Mouse (Mus musculus) bone marrow, adult 2 months (tissue): ENCODE data around the gene Bcl2l12. TPM values are rescaled to one million over a fixed set of nuclear protein-coding genes. Genes with fewer than 3 reads are reported as not detected.
A peak's percentile ranks its signal among the peaks of the same experiment; 100 is the strongest.

ENCODE experiments used
- H3K27ac ChIP-seq: fragments of 200-500 bp; 2 replicates; pipeline ENCODE4 v1.5.1; 2012; ENCODE audit warnings: low read depth, mild to moderate bottlenecking, control low read depth, inconsistent platforms, low read length; ENCODE audit not compliant: control insufficient read depth, poor library complexity, insufficient read depth
- H3K4me1 ChIP-seq: fragments of 200-500 bp; 2 replicates; pipeline ENCODE4 v1.6.1; 2011; ENCODE audit warnings: low read length; ENCODE audit not compliant: control insufficient read depth, insufficient read depth
- H3K4me3 ChIP-seq: fragments of 200-500 bp; replicated peaks from 2 replicates; pipeline ENCODE3; 2011; ENCODE audit warnings: mild to moderate bottlenecking, low read depth, low read length, control low read depth; ENCODE audit not compliant: control insufficient read depth
- CTCF ChIP-seq: fragments of 200-500 bp; IDR thresholded peaks from 2 replicates; pipeline ENCODE4 v1.5.1; 2011; ENCODE audit warnings: low read length, control low read depth; ENCODE audit not compliant: control insufficient read depth, insufficient read depth
- POLR2A ChIP-seq: fragments of 200-500 bp; IDR thresholded peaks from 2 replicates; pipeline ENCODE4 v1.6.1; 2011; ENCODE audit warnings: low read depth, mild to moderate bottlenecking, control low read depth, low read length, borderline replicate concordance; ENCODE audit not compliant: control insufficient read depth
- WGBS: fragments of 180-500 bp; shearing (Covaris S2); methylation state at CpG from one replicate; pipeline ENCODE4 v1.1.7; 2018; 5-methylcytosine and 5-hydroxymethylcytosine counted together
- polyA plus RNA-seq: library from polyadenylated mRNA; stranded (reverse); fragments of >200 nt; gene quantifications from 2 replicates; pipeline ENCODE4 v1.2.4, GENCODE M21; 2011; ENCODE audit warnings: low replicate concordance; ENCODE audit not compliant: missing spikeins, insufficient read depth, insufficient read length

Gene Bcl2l12
- polyA plus RNA-seq, 1 experiment, result 40.8 TPM

GRCm38 (mm10) chr7:44996672-44997071 lies 1.8 kb downstream of the Bcl2l12 start:
- TF ChIP-seq POLR2A, result no peak
- no peak for TF ChIP-seq CTCF
- peak overlapping the region; percentile 83 for H3K4me3 ChIP-seq
- WGBS, result 11% methylated on average over 10 of the region's 10 CpGs
- peaks cover 4% of the 10 kb centered on the region; the same call in 1 of the 2 replicates for H3K4me1 ChIP-seq
- peak overlapping the region; percentile 3; the same call in 1 of the 2 replicates for H3K27ac ChIP-seq

DNA sequence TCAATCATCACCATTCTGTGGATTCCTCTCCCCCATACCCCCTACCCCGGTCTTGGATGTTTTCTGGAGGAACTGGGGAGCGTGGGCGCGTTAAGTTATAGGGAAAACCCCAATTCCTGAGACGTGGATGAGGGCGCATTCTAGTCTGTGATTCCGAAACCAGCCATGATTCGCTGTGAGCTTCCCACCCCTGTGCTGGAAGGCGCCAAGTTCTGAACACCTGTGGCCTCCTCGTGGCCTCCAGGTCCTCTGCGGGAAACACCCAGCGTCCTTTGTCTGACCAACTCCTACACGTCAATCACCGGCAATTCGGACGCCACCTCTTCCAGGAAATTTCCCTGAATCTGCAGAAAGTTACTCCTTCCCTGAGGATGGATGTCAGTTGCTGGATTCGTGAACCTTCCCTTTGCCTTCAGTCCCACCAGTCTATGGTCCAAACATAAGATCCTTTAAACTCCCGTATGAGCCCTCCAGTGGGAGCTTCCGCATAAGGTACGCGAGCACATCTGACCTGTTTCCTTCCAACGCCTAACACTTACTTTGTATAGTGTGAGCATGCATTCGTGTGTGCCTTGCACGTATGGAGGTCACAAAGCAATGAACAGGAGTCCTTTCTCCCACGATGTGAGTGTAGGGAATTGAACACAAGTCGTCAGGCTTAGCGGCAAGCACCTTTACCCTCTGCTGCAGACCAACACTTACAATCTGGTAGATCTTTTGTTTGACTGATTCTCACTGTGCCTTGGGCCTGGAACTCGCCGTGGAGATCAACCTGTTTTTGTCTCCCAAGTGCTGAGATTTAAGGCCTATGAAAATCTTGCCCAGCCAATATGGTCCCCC lies 11.4 kb downstream of the Bcl2l12 start:
- no peak for TF ChIP-seq CTCF
- TF ChIP-seq POLR2A, result peak; percentile 46; the same call in 1 of the 2 replicates
- Histone ChIP-seq H3K4me1 (peaks cover 1% of the 10 kb centered on the region; the same call in 1 of the 2 replicates), H3K4me3 (peak overlapping the region; percentile 84), H3K27ac (peak overlapping the region; percentile 49)
- under 1% methylated on average over 29 of the region's 29 CpGs for WGBS

DNA sequence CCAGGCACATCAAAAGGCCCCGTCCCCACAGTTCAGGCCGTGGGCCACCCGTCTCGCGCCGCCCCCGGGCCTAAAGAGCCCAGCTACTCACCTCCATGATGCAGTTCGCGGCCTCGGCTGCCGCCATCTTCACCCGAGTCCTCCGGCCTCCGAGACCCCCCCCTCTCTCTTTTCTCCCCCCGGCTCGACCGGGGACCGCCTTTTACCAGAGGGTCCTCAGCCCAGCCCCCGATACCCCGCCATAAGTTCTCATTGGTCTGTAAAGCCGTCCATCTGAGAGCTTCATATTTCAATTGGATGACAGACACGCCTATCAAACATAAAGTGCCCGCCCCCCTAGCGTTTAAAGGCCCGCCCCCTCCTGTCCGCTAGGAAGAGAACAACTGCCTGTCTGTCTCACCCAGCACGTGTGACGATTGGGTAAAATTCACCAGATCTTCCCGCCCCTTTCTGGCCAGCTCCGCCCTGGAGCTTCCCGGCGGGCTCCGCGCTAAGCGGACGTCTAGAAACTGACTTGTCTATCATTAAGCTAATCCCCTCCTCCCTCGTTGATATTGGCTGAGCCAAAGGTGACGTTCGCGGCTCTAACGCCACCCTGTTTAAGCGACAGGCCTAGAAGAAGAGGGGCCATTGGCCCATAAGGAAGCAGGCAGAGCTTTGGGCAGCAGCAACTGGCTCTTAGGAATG lies 12.2 kb downstream of the Bcl2l12 start, which contains the start of gene Prmt1:
Gene Prmt1 (minus strand): TSS at position 377 of the 687 bp plus-strand sequence.
- peak within 1 kb of the TSS; percentile 95 for H3K4me3 ChIP-seq
- TF ChIP-seq CTCF (no peak), POLR2A (no peak; the same call in 1 of the 2 replicates)
- WGBS, result under 1% methylated on average over 42 of the region's 42 CpGs
- peak within 1 kb of the TSS; percentile 82 for H3K27ac ChIP-seq
- H3K4me1 ChIP-seq, result peaks cover 1% of the 10 kb centered on the region; the same call in 1 of the 2 replicates

DNA sequence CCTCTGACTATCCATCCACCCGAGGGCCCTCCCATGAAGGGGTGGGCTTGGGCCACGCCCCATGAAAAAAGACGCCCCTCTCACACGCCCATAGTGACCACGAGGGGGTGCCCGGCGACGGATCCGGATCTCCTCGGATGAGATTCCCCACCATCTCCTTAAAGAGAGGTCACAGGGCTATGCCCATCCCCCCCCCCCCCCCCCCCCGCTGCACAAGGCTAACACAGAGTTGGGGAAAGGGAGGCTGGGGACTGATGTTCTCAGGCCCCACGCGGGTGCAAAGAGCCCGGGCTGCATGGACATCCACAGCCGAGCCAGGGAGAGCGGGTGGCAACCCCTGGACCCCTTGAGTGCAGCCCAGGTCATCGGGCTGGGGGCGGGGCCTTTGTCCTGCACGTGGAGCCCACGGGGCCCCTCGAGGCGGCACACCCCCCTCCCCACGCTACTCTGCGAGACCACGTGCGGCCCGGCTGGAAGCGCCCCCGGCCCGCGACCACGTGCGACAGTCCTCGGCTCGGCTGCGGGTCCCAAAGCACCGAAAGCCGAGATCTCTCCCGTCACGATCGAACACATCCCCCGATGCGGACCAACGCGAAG lies 12.8 kb downstream of the Bcl2l12 start:
- TF ChIP-seq CTCF, result no peak; the same call in 1 of the 2 replicates
- TF ChIP-seq POLR2A, result 0 out of 2 replicates have a peak, but pooled peaks have one; percentile 46
- H3K4me3 ChIP-seq, result peak overlapping the region; percentile 95
- peaks cover 1% of the 10 kb centered on the region; the same call in 1 of the 2 replicates for H3K4me1 ChIP-seq
- WGBS, result 1% methylated on average over 44 of the region's 45 CpGs
- peak overlapping the region; percentile 82 for H3K27ac ChIP-seq

DNA sequence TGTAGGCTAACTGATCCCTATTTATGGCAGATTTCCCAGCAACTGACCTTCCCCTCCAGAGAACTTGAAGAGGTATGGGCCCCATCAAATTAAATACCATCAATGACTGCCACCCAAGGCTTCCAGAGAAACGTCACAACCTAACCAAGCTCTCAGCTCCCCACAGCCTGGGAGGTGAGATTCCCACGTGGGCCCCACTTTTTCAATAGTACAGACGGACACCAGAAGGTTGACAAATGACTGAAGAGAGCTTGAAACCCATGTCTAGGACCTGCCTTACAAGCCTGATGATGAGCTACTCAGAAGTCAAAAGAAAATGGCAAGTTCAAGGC lies 13.7 kb downstream of the Bcl2l12 start:
- Histone ChIP-seq H3K4me1 (peaks cover 1% of the 10 kb centered on the region; the same call in 1 of the 2 replicates), H3K27ac (no peak overlapping the region), H3K4me3 (no peak overlapping the region)
- TF ChIP-seq CTCF, result no peak
- no peak for TF ChIP-seq POLR2A
- WGBS, result 60% methylated on average over 3 of the region's 3 CpGs

- Histone ChIP-seq H3K27ac (no peak overlapping the region), H3K4me1 (peaks cover 1% of the 10 kb centered on the region; the same call in 1 of the 2 replicates), H3K4me3 (no peak overlapping the region)
- 79% methylated on average over 7 of the region's 7 CpGs for WGBS
- TF ChIP-seq CTCF (no peak), POLR2A (no peak)
These were observed 14.3 kb downstream of the Bcl2l12 start for GRCm38 (mm10) chr7:44983944-44984832.

DNA sequence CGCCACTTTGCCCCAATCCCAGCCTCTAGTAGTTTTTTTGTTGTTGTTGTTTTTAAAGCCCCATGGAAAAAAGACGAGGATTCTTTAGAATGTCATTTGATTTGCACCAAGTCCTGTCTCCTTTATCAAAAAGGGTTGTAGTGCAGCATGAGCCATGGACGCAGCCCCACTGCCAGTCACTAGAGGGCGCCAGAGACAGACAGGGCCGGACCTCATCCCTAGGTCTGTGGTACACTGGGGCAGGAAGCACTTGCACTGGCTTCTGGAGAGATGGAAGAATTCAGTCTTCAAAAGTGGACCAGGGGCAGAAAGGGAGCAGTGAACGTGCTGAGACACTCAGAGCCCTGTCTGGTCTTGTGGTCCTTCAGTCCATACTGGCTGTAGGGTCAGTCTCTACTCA lies 15.4 kb downstream of the Bcl2l12 start:
- TF ChIP-seq POLR2A, result no peak
- TF ChIP-seq CTCF, result peak; percentile 99
- WGBS, result 21% methylated on average over 6 of the region's 6 CpGs
- H3K4me3 ChIP-seq, result no peak overlapping the region
- no peak overlapping the region for H3K27ac ChIP-seq
- peaks cover 1% of the 10 kb centered on the region; the same call in 1 of the 2 replicates for H3K4me1 ChIP-seq
